Mouse (Mus musculus): ENCODE data around the gene Astl.
A peak's percentile ranks its signal among the peaks of the same experiment; 100 is the strongest.
"Not testable (repeated sequence)": the region's sequence is repeated elsewhere in the genome, so short reads cannot be mapped to it uniquely, and the experiment has no call there.

The Astl gene

GRCm38 (mm10) chr2:127338416-127338815 lies at the start of gene Astl:
Gene Astl, plus strand, starts transcription at chr2:127338639.
- DNase-seq (ENCODE audit: low read depth, low spot score), result no peak

GRCm38 (mm10) chr2:127292250-127292649 lies 46.2 kb upstream of the Astl start:
- no peak for DNase-seq (ENCODE audit: low read depth, low spot score)

- DNase-seq (ENCODE audit: low read depth, low spot score), result peak; percentile 87
Observed at GRCm38 (mm10) chr2:127297001-127297805, 41.2 kb upstream of the Astl start.

DNA sequence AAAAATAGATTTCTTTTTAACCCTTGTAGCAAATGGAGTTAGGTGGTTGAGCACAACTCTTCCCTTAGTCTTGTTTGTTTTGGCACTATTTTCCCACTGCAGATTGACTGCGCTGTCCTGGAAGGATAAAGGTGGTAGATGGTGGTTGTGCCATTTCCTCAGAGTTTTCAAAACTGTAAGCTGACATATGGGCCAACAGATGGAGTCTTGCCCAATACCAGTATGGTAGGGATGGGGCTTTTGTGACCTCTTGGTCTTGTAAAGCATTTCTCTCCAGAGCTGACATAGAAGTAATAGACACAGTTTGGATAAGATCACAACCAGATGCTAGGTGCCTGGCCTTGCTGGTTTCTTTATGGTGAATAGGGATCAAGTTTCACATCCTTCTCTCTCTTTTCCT lies 40.4 kb upstream of the Astl start:
- DNase-seq (ENCODE audit: low read depth, low spot score), result no peak

DNA sequence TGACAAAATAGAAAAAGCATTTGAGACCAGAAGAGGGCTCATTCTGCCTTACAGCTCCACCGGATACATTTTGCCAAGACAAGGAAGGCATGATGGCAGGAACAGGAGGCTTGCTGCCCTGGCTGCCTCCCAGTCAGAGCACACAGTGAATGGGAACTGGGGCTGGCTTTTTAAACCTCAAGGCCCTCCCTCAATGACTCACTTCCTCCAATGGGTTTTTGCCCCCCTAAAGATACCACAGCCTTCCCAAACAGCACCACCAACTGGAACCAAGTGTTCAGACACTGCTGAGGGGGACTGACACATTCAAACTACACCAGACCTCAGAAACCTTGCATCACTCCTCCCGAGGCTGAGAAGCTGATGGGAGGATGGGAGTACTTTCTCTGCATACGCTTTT lies 37.7 kb upstream of the Astl start:
- DNase-seq (ENCODE audit: low read depth, low spot score), result no peak

- no peak for DNase-seq (ENCODE audit: low read depth, low spot score)
Observed at GRCm38 (mm10) chr2:127301883-127302282, 36.6 kb upstream of the Astl start.

DNA sequence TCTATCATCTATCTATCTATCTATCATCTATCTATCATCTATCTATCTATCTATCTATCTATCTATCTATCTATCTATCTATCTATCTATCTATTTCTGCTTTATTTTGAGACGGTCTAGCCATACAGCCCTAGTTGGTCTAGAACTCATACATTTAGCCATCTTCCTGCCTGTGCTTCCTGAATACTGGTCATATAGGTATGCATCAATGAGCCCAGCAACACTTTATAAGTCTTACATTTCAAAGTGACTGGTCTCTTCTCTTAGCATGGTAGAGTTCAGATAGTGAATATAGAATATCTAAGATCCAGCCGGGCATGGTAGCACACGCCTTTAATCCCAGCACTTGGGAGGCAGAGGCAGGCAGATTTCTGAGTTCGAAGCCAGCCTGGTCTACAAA lies 34.2 kb upstream of the Astl start:
- not testable (repeated sequence) for DNase-seq (ENCODE audit: low read depth, low spot score)

DNA sequence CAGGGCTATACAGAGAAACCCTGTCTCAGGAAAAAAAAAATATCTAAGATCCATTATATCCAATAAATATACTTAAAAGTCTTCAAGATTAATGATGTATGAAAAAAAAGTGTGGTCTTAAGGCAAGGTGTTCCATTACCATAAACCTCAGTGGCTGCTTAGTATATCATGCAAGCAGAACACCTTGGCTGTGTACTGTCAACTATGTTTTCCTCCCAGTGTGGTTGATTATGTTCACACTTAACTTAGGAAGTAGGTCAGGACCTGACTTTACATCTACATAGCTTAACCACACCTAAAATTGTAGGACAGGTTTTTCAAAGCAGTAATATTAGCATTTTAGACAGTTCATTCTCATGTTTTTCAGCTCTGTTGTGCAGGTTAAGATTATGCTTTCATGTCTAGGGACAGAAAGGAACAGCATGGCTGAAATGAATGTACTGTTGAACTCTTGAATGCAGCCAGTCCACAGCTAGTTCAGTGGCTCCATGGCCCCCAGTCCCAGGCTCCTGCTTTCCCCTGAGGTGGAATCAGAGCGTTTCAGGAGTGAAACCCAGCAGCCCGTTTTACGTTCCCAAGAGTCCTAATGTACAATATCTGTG lies 33.7 kb upstream of the Astl start:
- no peak for DNase-seq (ENCODE audit: low read depth, low spot score)

GRCm38 (mm10) chr2:127306123-127306522 lies 32.3 kb upstream of the Astl start:
- DNase-seq (ENCODE audit: low read depth, low spot score), result no peak

GRCm38 (mm10) chr2:127307179-127307578 lies 31.3 kb upstream of the Astl start:
- DNase-seq (ENCODE audit: low read depth, low spot score), result no peak

- no peak for DNase-seq (ENCODE audit: low read depth, low spot score)
Observed at GRCm38 (mm10) chr2:127308660-127309059, 29.8 kb upstream of the Astl start.

- no peak for DNase-seq (ENCODE audit: low read depth, low spot score)
Observed at GRCm38 (mm10) chr2:127310246-127310645, 28.2 kb upstream of the Astl start.

DNA sequence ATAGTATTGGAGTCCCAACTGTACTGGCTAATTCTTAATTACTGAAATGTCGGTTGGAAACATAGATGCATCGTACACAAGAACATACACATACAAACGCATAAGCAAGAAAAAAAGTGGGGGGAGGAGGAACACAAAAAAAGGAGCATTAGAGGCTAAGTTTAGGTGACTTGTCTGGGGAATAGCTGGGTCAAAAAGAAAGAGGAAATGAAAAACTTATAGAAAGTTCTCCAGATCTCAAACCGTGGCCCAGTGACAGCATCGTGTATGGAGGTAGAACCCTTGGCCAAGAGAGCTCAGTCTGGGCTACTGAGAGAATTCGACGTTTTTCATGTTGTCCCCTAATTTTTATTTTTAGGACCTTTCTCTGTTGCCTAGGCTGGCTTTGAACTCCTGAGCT lies 27.8 kb upstream of the Astl start:
- DNase-seq (ENCODE audit: low read depth, low spot score), result no peak

DNA sequence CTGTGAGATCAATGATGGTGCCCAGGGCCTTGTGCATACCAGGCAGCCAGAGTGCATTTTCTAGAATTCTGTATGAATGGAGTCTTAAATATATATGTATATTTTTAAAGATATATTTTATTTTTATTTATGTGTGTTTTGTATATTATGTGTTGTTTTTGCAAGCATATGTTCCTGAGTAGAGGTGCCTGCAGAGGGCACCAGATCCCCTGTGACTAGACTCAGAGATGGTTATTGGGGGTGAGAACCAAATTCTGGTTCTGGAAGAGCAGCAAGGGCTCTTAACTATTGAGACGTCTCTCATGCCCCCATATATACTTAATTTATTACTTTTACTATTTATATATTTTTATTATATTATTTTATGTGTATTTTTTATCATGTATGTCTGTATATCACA lies 27.2 kb upstream of the Astl start:
- DNase-seq (ENCODE audit: low read depth, low spot score), result no peak

- no peak for DNase-seq (ENCODE audit: low read depth, low spot score)
Observed at GRCm38 (mm10) chr2:127312801-127313200, 25.6 kb upstream of the Astl start.

- DNase-seq (ENCODE audit: low read depth, low spot score), result no peak
Observed at GRCm38 (mm10) chr2:127313878-127314277, 24.6 kb upstream of the Astl start.

GRCm38 (mm10) chr2:127314467-127315154 lies 23.8 kb upstream of the Astl start:
- no peak for DNase-seq (ENCODE audit: low read depth, low spot score)

GRCm38 (mm10) chr2:127315155-127315470 lies 23.3 kb upstream of the Astl start:
- DNase-seq (ENCODE audit: low read depth, low spot score), result no peak

- DNase-seq (ENCODE audit: low read depth, low spot score), result no peak
Observed at GRCm38 (mm10) chr2:127316431-127316830, 22.0 kb upstream of the Astl start.

DNA sequence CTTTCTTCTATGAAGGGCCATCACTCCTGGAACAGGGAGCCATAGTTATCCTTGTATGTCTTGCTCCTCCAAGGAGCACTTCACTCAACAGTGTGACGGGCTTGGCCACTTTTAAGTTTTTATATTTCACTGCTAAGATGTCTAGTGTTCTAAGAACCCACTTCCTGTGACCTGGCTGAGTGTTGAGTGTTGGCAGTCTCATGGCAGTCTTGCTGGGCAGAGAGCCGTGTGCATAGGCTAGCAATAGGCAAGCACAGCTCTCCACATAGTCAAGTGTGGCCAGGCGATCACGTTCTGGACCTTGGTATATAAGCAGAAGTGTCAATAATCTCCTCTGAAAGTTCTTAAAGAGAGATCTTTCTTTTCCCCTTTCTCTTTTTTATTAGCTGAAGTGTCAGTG lies 20.3 kb upstream of the Astl start:
- no peak for DNase-seq (ENCODE audit: low read depth, low spot score)

- DNase-seq (ENCODE audit: low read depth, low spot score), result no peak
Observed at GRCm38 (mm10) chr2:127319071-127319470, 19.4 kb upstream of the Astl start.

GRCm38 (mm10) chr2:127322671-127323285 lies 15.7 kb upstream of the Astl start:
- DNase-seq (ENCODE audit: low read depth, low spot score), result no peak

Data from skeletal muscle tissue, adult 2 months (tissue).